Mouse (Mus musculus) ES-E14 (cell line): Measurements from ENCODE around the gene Dnajb13. TPM values are rescaled to one million over a fixed set of nuclear protein-coding genes. Genes with fewer than 3 reads are reported as not detected.
A peak's percentile ranks its signal among the peaks of the same experiment; 100 is the strongest.

ENCODE experiments used
- DNase-seq: peaks from one replicate; pipeline ENCODE4 v3.0.0-alpha.2; 2013; ENCODE audit warnings: low read depth, low spot score
- H3K27ac ChIP-seq: 2 replicates; pipeline ENCODE4 v1.5.1; 2012; ENCODE audit warnings: low read depth, mild to moderate bottlenecking, low read length, moderate library complexity, mixed read lengths; ENCODE audit not compliant: poor library complexity, insufficient read depth, severe bottlenecking
- H3K36me3 ChIP-seq: 2 replicates; pipeline ENCODE4 v1.6.1; 2012; ENCODE audit warnings: mild to moderate bottlenecking, low read length, moderate library complexity, mixed read lengths; ENCODE audit not compliant: control insufficient read depth, poor library complexity, insufficient read depth, severe bottlenecking
- H3K4me1 ChIP-seq, 2 experiments: fragments of 150-350 bp in 1 of 2; sonication (generic) in 1 of 2; 2 replicates each; pipeline ENCODE4 v1.6.1; 2012; ENCODE audit warnings: low read length in 2 of 2, mild to moderate bottlenecking in 1 of 2, mixed read lengths in 1 of 2; ENCODE audit not compliant: control insufficient read depth in 2 of 2, insufficient read depth in 2 of 2, poor library complexity in 1 of 2
- H3K4me3 ChIP-seq, 2 experiments: fragments of 150-350 bp in 1 of 2; sonication (generic) in 1 of 2; 2 replicates each; pipeline ENCODE4 v1.5.1; 2012; ENCODE audit warnings: low read length in 2 of 2, low read depth in 1 of 2, mild to moderate bottlenecking in 1 of 2, mixed read lengths in 1 of 2; ENCODE audit not compliant: insufficient read depth in 1 of 2, poor library complexity in 1 of 2, severe bottlenecking in 1 of 2
- H3K9ac ChIP-seq: 2 replicates; pipeline ENCODE4 v1.6.1; 2012; ENCODE audit warnings: low read depth, mild to moderate bottlenecking, low read length, mixed read lengths; ENCODE audit not compliant: poor library complexity, insufficient read depth, severe bottlenecking
- H3K9me3 ChIP-seq: fragments of 150-350 bp; sonication (generic); 2 replicates; pipeline ENCODE4 v1.6.1; 2012; ENCODE audit warnings: low read depth, mild to moderate bottlenecking, low read length; ENCODE audit not compliant: control insufficient read depth, insufficient read depth
- CHD2 ChIP-seq: IDR thresholded peaks from 2 replicates; pipeline ENCODE4 v1.6.1; 2014; ENCODE audit warnings: mild to moderate bottlenecking, low read depth, low read length, inconsistent platforms
- HCFC1 ChIP-seq: IDR thresholded peaks from 2 replicates; pipeline ENCODE4 v1.6.1; 2012; ENCODE audit warnings: low read length, inconsistent platforms, borderline replicate concordance; ENCODE audit not compliant: insufficient read depth
- MAFK ChIP-seq: IDR thresholded peaks from 2 replicates; pipeline ENCODE4 v1.6.1; 2014; ENCODE audit warnings: mild to moderate bottlenecking, low read depth, low read length, inconsistent platforms; ENCODE audit not compliant: insufficient read depth
- ZC3H11A ChIP-seq: IDR thresholded peaks from 2 replicates; pipeline ENCODE4 v1.6.1; 2012; ENCODE audit warnings: low read depth, mild to moderate bottlenecking, inconsistent platforms, low read length, borderline replicate concordance
- ZNF384 ChIP-seq: IDR thresholded peaks from 2 replicates; pipeline ENCODE4 v1.6.1; 2012; ENCODE audit warnings: low read depth, low read length, inconsistent platforms
- in situ Hi-C, 2 experiments: fragments of 600-800 bp; cut with MboI; formaldehyde crosslinking; loops; one replicate each; pipeline ENCODE4 v1.15.1; 2025; ENCODE audit warnings: low sequenced_read_pairs in 2 of 2, inconsistent platforms in 1 of 2; ENCODE audit not compliant: unreplicated experiment in 2 of 2
- total RNA-seq: library from RNA; depleted of rRNA; stranded (reverse); fragments of 300-350 nt; gene quantifications from 2 replicates; pipeline ENCODE4 v1.2.3, GENCODE M21; 2012

Dnajb13 gene
- total RNA-seq, 1 experiment, result 2.8 TPM

DNA sequence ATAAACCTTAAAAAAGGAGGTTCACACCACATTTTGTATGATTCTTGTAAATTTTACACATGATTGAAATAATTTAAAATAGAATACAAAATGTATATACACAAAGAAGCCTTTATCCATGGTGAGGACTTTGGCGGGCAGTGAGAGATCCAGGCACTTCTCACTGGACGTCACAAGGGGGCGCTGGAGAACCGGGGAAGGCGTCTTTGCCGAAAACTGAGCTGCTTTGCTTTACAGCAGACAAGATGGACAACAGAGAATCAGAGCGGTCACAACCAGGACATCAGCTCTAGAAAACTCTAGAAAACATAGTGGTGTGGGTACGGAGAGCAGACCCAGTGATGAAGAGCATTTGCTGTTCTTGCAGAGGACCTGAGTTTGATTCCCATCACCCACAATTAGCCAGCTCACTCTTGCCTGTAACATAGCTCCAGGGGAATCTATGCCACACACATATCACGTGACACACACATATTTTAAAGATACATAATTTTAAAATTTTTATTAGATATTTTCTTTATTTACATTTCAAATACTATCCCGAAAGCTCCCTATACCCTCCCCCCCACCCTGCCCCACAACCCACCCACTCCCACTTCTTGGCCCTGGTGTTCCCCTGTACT is 6.0 kb upstream of the Dnajb13 start:
- TF ChIP-seq MAFK (no peak), ZC3H11A (peak; percentile 62; the same call in 1 of the 2 replicates), CHD2 (no peak)
- Histone ChIP-seq H3K36me3 (no peaks in the 10 kb centered on the region), H3K4me3 (0 out of 4 replicates have a peak overlapping the region, but pooled peaks of 1 of the 2 experiments have one; percentile 11), H3K9me3 (no peaks in the 10 kb centered on the region), H3K27ac (no peak overlapping the region), H3K9ac (no peak overlapping the region), H3K4me1 (no peaks in the 10 kb centered on the region)
- DNase-seq, result no peak
- in situ Hi-C loops, result no loop called here

DNA sequence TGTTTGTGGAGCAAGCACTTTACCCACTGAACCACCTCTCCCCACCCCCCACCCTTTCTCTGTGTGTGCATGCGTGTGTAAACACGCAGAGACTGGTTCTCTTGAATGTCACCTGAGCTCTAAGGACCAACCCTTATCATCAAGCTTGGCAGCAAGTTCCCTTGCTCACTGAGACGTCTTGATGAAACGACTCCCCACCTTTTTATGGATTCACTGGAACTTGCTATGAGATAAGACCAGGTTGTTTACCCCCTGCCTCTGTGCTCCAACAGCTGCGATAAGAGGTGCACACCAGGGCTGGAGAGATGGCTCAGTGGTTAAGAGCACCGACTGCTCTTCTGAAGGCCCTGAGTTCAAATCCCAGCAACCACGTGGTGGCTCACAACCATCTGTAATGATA is 5.4 kb upstream of the Dnajb13 start:
- H3K9ac ChIP-seq, result no peak overlapping the region
- in situ Hi-C loops, result no loop called here

DNA sequence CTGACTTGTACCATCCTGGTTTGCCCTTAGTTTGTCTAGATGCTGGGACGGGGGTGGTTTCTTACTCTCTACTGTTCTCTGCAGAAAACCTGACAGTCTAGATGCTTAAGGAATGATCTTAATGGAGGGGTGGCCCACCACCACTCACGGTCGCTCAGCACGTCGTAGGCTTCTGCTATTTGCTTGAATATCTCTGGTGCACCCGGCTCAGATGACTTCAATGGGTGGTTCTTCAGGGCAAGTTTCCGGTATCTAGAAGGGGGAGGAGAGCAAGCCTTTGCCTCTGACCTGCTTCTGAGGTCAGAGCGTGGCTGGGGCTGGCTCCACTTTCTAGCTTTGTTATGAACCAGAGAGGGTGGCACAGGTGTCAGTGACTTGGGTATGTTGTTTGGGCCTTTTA is 3.2 kb downstream of the Dnajb13 start:
- H3K9me3 ChIP-seq, result no peaks in the 10 kb centered on the region
- no peak for DNase-seq
- no peak for TF ChIP-seq ZNF384
- TF ChIP-seq HCFC1, result no peak
- TF ChIP-seq ZC3H11A, result no peak
- H3K4me3 ChIP-seq, result 0 out of 4 replicates have a peak overlapping the region, but pooled peaks of 1 of the 2 experiments have one; percentile 10
- H3K36me3 ChIP-seq, result no peaks in the 10 kb centered on the region
- in situ Hi-C loops, result no loop called here
- no peak overlapping the region for H3K9ac ChIP-seq
- H3K4me1 ChIP-seq, result peaks cover 0 to 7% of the 10 kb centered on the region in 2 experiments; a peak in 3 of 4 replicates
- H3K27ac ChIP-seq, result no peak overlapping the region

More for the DNA sequence above, 5.4 kb upstream of the Dnajb13 start:
- no peak for TF ChIP-seq ZNF384
- no peak for TF ChIP-seq CHD2
- TF ChIP-seq ZC3H11A, result no peak
- TF ChIP-seq HCFC1, result no peak
- no peak for TF ChIP-seq MAFK
- Histone ChIP-seq H3K36me3 (no peaks in the 10 kb centered on the region), H3K4me3 (no peak overlapping the region), H3K27ac (no peak overlapping the region), H3K9me3 (no peaks in the 10 kb centered on the region), H3K4me1 (no peaks in the 10 kb centered on the region)
- DNase-seq, result no peak

DNA sequence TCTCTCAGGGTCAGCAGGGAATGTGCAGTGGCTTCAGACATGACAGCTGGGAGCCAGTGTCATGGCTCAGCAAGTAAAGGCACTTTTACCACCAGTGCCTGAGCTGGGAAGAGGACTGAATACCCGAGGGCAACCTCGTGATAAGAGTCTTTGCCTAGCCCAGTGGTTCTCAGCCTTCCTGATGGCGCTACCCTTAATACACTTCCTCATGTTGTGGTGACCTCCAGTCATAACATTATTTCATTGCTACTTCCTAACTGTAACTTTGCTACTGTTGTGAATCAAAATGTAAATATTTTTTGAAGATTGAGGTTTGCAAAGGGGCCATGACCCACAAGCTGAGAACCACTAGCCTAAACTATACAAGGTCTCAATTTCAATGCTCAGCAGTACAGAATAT is 6.1 kb downstream of the Dnajb13 start:
- Histone ChIP-seq H3K9ac (no peak overlapping the region), H3K27ac (no peak overlapping the region), H3K4me1 (peaks cover 0 to 17% of the 10 kb centered on the region in 2 experiments; a peak in 3 of 4 replicates), H3K4me3 (no peak overlapping the region), H3K36me3 (no peaks in the 10 kb centered on the region), H3K9me3 (no peaks in the 10 kb centered on the region)
- no peak for TF ChIP-seq ZNF384
- no peak for TF ChIP-seq MAFK
- TF ChIP-seq CHD2, result no peak
- TF ChIP-seq ZC3H11A, result no peak
- TF ChIP-seq HCFC1, result no peak
- no peak for DNase-seq
- in situ Hi-C loops, result no loop called here

DNA sequence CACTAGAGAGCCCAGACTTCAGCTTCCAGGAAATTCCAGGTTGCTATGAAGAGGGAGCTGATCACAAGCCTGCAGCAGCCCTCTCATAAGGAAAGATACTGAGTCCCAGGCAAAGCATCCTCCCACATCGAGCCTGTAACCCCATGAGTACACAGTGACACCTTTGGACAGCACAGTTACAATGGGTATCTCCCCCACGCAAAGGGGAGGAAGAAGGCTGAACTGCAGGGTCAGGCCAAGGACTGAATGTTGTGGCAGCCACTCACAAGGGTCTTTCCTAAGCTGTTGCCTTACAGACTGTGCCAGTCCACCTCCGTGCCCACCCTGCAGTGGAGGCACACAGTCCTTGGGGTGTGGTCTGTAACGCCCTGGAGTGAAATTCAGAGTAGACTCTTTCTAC is 8.3 kb downstream of the Dnajb13 start:
- Histone ChIP-seq H3K9ac (no peak overlapping the region), H3K27ac (no peak overlapping the region), H3K4me3 (no peak overlapping the region), H3K9me3 (no peaks in the 10 kb centered on the region), H3K4me1 (peaks cover 2 to 25% of the 10 kb centered on the region in 2 experiments), H3K36me3 (no peaks in the 10 kb centered on the region)
- in situ Hi-C loops, result no loop called here
- no peak for TF ChIP-seq MAFK
- TF ChIP-seq ZNF384, result no peak
- TF ChIP-seq HCFC1, result no peak
- TF ChIP-seq CHD2, result no peak
- no peak for TF ChIP-seq ZC3H11A
- DNase-seq, result no peak
